Mouse (Mus musculus): ENCODE data around the gene Dis3l2.

Dis3l2 gene

DNA sequence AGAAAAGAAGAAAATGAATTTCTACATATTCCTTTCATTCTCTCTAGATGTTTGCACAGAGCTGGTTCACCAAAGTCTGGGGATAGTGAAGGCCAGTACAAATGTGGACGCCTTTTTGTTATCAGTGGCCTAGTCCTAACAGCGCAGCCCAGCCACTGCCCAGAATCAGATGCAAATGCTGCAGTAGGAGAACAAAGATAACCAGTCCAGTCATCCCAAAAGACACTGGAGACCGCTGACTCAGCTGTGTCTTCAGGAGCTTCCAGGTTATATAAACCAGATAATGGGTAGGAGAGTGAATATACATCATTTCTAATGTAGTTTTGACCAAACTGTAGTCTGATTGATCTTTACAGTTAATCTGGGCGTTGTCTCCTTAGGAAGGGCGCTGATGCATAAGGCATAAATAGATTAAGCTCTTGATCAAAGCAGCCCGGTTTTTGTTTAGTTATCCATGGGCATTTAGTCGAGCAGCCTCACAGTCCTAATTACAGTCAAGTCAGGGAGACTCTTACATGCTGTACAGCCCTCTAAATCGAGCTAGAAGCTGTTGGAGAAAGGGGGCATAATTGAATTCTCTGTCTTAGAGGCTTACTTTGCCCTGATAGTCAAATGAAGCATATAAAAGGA lies 212.9 kb downstream of the Dis3l2 start:
- peak; percentile 2 to 7 for DNase-seq (ENCODE audit: low spot score in 2 of 2)

DNA sequence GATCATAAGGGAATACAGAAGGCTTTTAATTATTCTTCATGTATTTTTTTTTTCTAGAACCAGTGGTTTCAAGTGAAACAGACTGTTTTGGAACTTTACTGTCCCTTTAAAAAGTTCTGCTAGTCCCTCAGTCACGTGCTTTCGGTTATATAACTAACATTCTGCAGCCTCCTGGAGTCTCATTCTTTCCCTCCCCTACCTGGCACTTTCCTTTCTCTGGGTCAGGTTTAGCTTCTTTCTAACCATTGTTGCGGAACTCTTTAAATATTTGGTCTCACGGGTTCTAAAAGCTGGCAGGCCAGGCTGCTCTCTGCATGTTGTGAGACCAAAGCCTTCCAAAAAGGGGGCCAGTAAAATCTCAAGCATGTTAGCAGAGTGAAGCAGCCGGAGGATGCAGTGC lies 222.2 kb downstream of the Dis3l2 start:
- no peak for DNase-seq (ENCODE audit: low spot score in 2 of 2)

DNA sequence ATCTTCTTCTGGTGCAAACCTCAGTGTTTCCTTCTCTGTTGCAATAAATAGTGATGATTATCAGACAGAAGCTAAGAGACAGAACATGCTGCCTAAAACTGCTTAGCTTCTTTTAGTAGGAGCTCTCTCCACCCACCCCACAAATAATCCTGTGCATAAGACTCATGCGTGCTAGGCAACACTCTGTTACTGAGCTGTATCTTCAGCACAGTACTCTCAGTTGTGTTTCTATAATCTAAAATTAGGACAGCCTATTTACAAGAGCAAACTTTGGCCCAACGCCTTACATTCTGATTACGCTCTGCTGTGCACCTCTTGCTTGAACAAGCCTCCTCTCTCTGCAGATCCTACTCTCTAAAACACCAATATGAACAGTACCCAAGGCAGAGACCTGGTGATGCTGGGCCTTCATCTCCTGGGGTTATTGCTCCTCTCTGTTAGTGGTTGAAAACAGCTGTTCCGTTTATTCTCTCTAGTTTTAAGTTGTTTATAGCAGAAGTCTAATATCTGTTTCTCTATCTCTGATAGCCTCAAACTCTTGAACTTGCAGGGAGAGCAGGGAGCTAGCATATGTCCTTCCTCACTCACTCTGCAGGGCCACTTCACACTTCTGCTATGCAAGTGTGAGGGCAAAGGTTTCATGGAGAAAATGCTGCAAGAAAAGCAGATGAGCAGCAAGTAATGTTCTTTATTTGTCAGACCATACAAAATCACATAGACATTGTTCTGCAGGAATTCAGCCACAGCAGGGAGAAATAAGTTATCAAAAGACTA lies 228.2 kb downstream of the Dis3l2 start:
- DNase-seq (ENCODE audit: low spot score in 2 of 2) = no peak

DNA sequence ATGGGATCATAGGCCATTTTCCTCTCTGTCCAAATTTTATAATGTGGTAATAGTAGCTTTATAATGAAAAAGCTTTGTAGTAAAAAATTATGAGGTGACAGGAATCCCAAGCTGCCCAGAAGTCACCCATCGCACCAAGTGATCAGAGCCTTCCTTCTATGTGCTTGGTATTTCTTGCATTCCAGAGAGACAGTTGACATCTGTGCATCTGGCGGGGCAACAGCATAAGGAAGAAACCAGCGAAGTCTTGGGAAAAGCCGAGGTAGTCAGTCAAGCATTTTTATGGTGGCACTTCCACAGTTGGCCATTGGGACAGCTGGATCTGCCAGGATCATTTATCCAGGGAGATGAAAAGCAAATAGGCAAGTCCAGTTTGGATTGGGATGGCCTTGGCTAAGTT lies 229.2 kb downstream of the Dis3l2 start:
- no peak for DNase-seq (ENCODE audit: low spot score in 2 of 2)

DNA sequence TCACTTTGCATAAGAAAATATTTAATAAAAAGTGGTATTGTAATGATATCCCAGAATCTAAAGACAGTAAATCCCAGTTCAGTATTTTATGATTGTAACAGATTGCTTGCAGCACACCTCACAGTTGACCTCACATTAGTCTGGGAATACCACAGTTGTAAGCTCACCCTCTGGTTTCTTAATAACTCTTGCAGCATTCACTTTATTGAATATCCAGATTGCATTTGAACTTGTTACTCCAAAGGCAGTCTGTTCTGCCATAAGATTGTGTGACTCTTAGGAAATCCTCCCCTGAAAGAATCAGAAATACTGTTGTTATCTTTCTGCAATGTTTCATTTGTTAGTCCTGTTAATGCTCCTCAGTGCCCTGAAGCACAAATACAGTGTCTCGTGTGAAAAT lies 230.0 kb downstream of the Dis3l2 start:
- no peak for DNase-seq (ENCODE audit: low spot score in 2 of 2)

DNA sequence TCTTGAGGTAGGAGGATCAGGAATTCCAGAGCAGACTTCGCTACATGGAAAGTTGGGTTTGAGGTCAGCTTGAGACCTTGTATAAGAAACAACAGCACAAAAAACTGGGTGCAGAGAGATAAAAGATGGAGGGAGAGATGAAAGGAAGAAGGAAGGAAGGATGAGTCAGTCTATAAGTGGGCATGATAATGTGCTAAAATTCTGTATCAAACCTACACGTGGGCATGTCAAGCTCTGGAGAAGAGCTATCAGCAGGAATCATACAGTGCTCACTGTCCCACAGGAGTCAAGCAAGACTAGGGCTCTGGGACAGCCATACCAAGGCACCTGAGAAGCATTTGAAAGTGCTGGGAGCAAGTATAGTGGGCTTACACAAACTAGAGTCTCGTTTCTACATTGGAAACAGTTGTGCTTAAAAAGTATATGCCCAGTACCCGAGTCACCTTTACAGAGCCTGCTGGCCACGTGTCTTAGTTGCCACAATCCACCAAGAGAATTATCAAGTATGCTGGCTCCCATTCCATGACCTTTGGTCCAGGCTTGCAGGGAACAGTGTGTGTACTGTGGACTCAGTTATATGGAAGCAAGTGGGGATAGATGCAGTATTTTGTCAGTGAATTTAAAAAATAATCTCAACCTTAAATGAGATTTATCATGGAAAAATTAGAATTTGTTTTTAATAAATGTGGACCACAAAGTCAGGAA lies 248.0 kb downstream of the Dis3l2 start:
- DNase-seq (ENCODE audit: low spot score in 2 of 2) = no peak

DNA sequence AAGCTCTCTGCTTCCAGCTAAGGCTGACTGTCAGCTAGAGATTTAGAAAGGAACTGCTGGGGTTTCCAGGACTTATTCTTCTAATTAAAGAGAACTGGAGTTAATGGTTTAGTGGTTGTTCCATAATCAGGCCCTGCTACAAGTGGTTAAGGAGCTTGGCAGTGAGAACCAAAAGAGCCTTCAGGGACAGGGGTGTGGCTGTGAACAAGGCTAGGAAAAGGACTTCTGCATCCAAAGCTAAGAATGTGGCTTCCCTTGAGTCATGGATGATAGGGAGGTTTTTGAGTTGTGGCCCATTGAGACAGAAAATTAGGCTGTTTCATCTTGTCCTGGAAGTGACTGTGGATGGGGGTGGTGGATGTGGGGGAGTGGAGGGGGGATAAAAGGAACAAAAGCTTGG lies 252.2 kb downstream of the Dis3l2 start:
- no peak for DNase-seq (ENCODE audit: low spot score in 2 of 2)

DNA sequence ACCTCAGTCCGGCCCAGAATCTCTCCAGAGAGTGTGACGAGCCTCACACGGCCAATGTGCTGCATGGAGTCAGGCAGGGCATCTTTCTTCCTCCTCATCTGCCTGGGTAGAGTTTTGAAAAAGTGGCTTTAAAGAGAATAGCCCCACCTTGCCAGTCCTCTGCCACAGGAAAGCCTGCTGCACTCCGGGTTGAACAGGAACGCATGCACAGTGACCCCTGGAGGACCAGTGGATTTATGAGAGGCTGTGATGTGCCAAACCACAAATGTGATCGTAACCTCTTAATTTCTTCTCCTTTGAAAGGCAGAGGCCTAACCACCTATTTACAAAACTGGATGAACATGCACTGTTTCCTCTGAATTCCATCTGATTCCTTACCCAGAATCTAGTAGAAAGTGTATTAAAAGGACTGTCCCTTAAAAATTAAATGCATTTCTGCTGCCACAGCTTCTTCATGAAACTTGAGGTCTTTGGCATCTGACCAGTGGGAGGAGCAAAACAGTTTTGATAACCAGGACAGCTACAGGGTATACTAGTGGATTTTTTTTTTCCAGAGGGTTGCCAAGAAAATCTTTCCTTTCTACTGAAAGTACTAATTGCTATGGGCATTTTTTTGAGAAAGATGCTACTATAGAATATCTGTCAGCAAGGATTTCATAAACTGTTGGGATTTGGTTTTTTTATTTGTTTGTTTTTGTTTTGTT lies 264.8 kb downstream of the Dis3l2 start:
- no peak for DNase-seq (ENCODE audit: low spot score in 2 of 2)

DNA sequence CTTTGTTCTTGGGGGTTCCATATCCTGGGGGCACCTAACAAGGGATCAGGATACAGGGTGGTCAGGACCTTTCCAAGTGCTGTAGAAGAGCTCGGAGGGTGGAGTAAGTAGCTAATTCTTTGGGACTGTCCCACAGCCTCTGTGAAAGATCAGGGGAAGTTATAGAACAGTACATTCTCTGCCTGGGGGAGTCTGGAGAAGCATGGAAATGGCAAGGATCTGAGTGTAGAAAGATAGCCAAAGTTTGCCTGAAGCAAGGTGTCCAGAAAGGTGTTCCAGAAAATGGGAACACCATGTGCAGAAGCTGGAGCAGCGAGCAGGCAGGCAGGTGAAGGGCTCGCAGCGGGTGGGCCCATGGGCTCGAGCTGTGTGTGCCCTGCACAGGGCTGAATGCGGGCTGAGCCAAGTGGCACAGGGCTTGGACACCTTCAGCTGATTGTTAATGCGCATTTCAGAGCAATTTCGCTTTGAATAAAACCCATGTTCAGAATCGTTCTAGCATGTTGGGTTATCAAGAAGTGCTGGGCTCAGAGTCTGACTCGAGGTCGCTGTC lies 265.6 kb downstream of the Dis3l2 start:
- DNase-seq (ENCODE audit: low spot score in 2 of 2) = no peak

DNA sequence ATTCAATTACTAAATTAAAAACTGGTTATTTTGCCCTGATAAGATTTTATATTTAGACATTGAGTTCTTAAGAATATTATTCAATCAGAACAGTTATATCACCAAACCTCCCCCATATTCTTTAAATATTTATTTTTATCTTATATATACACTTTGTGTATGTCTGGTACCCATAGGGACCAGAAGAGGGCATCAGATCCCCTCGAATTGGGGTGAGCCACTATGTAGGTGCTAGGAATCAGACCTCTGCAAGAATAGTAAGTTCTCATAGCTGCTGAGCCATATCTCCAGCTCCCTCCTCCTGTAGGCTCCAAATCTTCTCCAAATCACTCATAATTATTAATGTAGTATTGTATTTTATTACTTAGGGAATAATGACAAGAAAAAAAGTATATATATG lies 269.1 kb downstream of the Dis3l2 start:
- no peak for DNase-seq (ENCODE audit: low spot score in 2 of 2)

DNA sequence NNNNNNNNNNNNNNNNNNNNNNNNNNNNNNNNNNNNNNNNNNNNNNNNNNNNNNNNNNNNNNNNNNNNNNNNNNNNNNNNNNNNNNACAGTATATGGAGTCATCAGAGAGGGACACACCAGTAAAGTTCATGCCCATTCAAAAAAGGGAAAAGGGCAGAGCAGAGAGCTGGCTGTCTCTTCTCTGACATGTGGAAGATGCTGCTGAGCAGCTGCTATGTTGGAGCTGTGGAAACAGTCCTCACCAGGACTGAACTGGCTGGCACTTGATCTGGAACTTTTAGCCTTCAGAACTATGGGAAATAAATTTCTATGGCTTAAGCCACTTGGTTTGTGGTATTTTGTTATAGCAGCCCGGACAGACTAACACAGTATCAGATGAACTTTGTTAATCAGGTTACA lies 273.4 kb downstream of the Dis3l2 start:
- no peak for DNase-seq (ENCODE audit: low spot score in 2 of 2)

DNA sequence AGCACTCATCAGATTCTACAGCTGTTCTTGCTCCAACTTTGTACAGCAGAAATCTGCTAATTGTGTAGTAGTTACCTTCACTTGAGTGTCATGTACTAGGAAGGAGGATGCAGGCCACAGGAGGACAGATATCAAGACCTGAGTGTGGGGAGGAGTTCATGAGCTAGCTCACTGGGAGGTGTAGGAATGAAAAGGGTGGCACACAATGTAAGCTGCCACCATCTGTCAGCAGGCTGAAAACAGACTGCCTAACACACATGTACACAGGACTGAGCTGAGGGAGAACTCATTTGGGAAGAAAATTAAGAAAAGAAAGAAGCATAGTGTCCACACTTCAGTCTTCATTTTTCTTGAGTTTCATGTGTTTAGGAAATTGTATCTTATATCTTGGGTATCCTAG lies 282.8 kb downstream of the Dis3l2 start:
- DNase-seq (ENCODE audit: low spot score in 2 of 2) = no peak

DNA sequence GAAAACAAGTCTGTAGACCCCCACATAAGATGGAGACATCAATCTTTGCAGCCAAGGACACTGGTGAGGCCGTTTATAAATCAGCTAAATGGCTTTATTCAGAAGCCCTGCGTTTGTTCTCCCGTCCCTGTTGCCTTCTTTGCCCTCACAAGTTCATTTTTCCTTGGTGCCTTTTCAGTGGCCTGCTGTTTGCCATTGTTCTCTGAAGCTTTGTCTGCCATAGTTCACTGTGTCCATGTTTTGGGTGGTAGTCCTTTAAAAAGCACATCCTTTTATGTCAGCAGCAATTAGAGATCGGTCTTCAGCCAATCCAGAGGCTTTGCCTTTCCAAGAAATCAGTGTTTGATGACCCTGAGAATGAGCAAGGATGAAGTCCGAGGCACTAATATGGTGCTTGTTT lies 289.2 kb downstream of the Dis3l2 start:
- DNase-seq (ENCODE audit: low spot score in 2 of 2) = no peak

DNA sequence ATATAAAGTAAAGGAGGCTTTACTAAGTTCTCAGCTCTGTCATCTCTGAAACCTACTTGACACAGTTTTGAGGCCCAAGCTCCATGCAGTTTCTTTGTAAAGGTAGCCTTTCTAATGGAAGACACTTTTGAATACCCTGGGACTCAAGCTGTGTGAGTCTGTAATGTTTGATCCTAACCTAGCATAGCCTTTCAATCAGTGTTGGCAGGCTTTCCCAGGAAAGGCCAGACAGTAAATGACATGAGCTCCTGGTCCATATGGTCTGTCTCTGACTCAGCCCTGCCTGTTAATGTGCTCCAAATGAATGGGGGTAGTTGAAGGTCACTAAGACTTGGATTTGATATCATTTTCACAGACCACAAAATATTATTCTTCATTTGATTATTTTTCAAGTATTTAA lies 290.4 kb downstream of the Dis3l2 start:
- no peak for DNase-seq (ENCODE audit: low spot score in 2 of 2)

DNA sequence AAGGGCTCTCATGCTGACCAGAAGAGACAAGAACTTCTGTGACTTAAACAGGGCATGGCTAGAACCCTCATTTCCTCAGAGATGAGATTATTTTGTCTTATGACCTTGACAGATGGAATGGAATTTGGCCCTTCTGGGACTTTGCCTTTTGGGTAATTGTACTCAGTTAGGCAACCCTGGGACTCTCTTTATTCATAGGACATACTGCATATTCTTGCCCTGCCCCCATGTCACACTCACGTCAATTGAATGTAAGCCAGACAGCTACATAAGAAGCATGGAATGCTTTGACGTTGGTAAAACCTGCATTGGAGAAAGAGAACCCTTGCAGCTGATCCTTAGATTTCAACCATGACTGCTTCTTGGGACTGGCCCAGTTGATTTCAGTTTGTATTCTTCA lies 294.4 kb downstream of the Dis3l2 start:
- DNase-seq (ENCODE audit: low spot score in 2 of 2) = no peak

DNA sequence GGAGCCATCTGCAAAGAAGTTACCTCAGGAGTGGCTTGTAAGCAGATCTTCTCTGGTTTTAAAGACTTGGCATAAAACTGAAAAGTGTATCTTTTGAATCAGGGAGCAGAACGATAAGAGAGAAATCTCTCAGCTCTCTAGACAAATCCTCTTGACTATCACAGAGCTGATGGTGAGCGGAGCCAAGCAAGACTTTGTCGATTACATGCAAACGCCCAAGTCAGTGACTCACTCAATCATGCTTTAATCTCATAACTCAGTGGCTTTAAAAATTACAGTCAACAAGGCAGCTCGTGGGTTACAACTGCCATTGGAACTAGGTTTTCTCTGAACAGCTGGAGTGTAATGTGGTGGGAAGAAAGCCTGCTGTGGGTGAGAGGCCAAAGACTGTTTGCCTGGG lies 297.8 kb downstream of the Dis3l2 start:
- no peak for DNase-seq (ENCODE audit: low spot score in 2 of 2)

DNA sequence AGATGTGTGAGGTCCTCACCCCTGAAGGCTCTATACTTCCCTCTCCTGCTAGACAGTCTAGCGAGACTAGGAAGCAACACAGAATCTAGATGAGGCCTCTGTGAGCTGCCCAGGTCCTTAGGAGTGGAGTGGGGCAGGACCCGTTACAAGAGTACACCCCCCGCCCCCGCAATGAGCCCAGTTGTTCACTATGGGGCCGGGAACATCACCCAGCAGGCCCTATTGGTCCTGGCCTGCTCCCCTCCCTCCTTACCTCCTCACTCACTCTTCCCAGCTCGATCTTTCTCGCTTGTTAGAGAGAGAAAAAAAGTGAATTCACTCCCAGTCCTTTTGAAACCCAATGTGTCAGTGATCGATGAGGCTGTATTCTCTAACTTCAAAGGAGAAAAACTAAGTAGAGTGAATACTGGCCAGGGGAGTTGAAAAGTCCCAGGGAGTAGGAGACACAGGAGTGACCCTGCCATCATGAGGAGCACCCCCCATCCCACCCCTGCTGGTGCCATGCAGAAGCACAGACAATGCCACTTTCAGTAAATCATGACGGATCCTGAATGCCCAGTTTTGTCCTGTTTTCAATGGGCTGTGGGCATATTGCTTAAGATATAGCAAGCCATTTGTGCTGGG lies 299.0 kb downstream of the Dis3l2 start:
- DNase-seq (ENCODE audit: low spot score in 2 of 2) = no peak

DNA sequence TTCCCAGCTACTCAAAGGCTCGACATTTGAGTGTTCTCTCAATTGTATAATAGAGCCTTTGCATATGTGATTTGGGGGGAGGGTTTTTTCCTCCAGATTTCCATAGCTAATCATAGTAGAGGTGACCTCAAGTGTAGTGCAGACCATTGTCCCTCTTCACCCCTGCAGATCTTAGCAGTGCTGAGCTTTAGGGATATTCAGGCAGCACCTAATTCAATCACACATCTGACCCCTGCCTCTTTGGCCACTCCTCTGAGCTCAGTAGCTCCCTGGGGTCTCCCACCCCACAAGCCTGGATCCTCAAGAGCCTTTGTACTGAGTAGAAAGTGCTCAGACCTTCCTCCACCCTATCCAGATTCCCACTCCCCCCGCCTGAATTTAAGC lies 299.6 kb downstream of the Dis3l2 start:
- DNase-seq (ENCODE audit: low spot score in 2 of 2) = no peak

DNA sequence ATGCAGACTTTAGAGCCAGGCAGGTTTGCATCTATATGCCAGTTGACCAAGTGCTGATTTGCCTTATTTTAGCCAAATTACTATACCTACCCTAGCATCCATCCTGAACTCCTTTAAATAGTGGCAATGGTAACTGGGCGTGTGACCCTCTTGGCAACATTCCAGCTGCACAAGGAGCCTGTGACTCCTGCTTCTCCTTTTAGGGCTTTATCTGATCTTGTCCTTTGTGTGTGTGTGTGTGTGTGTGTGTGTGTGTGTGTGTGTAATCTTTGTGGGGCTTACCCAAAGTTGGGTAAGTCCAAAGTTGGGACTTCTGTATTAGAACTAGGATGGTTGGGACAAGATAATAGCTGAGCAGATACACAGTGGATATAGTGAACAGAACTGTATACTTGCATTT lies 302.8 kb downstream of the Dis3l2 start:
- DNase-seq (ENCODE audit: low spot score in 2 of 2) = no peak

DNA sequence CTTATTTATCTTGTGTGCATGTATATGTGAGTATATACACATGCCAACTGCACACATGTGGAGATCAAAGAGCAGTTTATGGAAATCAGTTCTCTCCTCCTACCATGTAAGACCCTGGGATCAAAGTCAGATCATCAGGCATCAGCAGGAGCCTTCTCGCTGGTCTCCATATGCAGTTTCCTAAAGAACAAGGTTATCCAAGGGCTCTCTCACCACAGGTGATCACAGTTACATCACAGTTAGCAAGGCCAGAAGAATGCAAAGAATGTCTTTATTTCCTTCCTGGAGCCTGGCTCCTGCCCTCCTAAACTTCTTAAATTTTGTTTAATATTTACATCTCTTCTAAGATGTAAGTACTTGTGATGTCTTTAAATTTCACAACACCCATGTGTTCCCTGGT lies 304.6 kb downstream of the Dis3l2 start:
- DNase-seq (ENCODE audit: low spot score in 2 of 2) = no peak

DNA sequence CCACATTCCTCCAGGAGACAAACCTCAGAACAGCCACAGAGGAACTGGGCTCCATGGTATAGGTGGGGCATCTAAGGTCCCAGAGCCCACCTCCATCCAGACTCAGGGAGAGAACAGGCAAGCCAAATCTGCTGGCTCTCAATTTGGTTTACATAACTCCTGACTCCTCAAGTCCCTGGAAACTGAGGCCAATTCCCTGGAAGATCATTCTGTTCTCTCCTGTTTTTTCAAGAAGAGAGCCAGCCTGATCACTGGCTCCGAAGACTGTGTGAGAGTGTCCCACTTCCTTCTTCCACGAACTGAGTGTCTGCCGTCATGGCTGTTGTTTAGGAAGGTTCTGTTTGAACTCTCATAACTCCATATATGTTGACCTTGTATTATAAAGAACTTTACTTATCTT lies 305.5 kb downstream of the Dis3l2 start:
- no peak for DNase-seq (ENCODE audit: low spot score in 2 of 2)

All from spleen, postnatal 36 days (tissue).